16 mouse cellular contexts compared by ENCODE assay signal in genomic region chr3:143778161-143778560, GRCm38 (mm10).
"Had no signal": no experiment of that assay in that cellular context is flagged by ENCODE, and none has a peak within 500 bp of the region (broad histone marks: within the 10 kb centered on the region; RNA-seq: fewer than 3 reads in every experiment).

No protein-coding gene starts in this region.

- H3K27me3 ChIP-seq: lung, embryonic 15.5 days; megakaryocyte, embryonic 14.5 days; midbrain, embryonic 13.5 days; midbrain, embryonic 15.5 days; neural tube, embryonic 12.5 days; stomach, embryonic 15.5 days had no signal

- ATAC-seq: liver, postnatal 0 days; lung, postnatal 0 days; midbrain, embryonic 13.5 days; midbrain, embryonic 15.5 days had no signal

- H3K9ac ChIP-seq: liver, postnatal 0 days; lung, embryonic 15.5 days; midbrain, embryonic 13.5 days; midbrain, embryonic 15.5 days; neural tube, embryonic 12.5 days; stomach, embryonic 15.5 days had no signal

- H3K4me3 ChIP-seq: lung, embryonic 15.5 days; megakaryocyte, embryonic 14.5 days; midbrain, embryonic 13.5 days; midbrain, embryonic 15.5 days; neural tube, embryonic 12.5 days; stomach, embryonic 15.5 days had no signal

- DNase-seq: liver, postnatal 0 days; lung, adult 2 months; lung, postnatal 14 days; lung, postnatal 36 days; right cerebral cortex, postnatal 14 days; thymus, adult 2 months; thymus, postnatal 36 days had no signal

- H3K27ac ChIP-seq: lung, embryonic 15.5 days; macrophage; midbrain, embryonic 13.5 days; midbrain, embryonic 15.5 days; neural tube, embryonic 12.5 days; stomach, embryonic 15.5 days; stomach, postnatal 0 days had no signal

- H3K36me3 ChIP-seq: lung, embryonic 15.5 days; midbrain, embryonic 13.5 days; midbrain, embryonic 15.5 days; neural tube, embryonic 12.5 days; stomach, embryonic 15.5 days had no signal

- H3K9me3 ChIP-seq: lung, embryonic 15.5 days; midbrain, embryonic 13.5 days; midbrain, embryonic 15.5 days; neural tube, embryonic 12.5 days; stomach, embryonic 15.5 days had no signal

- H3K4me2 ChIP-seq: lung, embryonic 15.5 days; midbrain, embryonic 13.5 days; midbrain, embryonic 15.5 days; neural tube, embryonic 12.5 days; stomach, embryonic 15.5 days had no signal

- H3K4me1 ChIP-seq: lung, embryonic 15.5 days; megakaryocyte, embryonic 14.5 days; midbrain, embryonic 13.5 days; midbrain, embryonic 15.5 days; neural tube, embryonic 12.5 days; stomach, embryonic 15.5 days had no signal
